17 mouse cellular contexts compared by ENCODE assay signal in genomic region chr9:121807947-121808346, GRCm38 (mm10). TPM values are rescaled to one million over a fixed set of nuclear protein-coding genes. Genes with fewer than 3 reads are reported as not detected.
DNase-seq lines count a peak whose midpoint lies in the region; ATAC-seq lines count a peak whose summit lies in the region.
"Had no signal": no experiment of that assay in that cellular context is flagged by ENCODE, and none has a peak within 500 bp of the region (broad histone marks: within the 10 kb centered on the region; RNA-seq: fewer than 3 reads in every experiment).

No protein-coding gene starts in this region.

- H3K27ac ChIP-seq in forebrain, embryonic 10.5 days: 0 out of 2 replicates have a peak overlapping the region, but pooled peaks have one; percentile 63
- no peak overlapping the region for H3K27ac ChIP-seq in forebrain, embryonic 11.5 days (ENCODE audit: low read depth, low read length)
- H3K27ac ChIP-seq in embryonic facial prominence, embryonic 13.5 days: no peak overlapping the region
- H3K27ac ChIP-seq: forebrain, embryonic 15.5 days; intestine, embryonic 15.5 days; limb, embryonic 12.5 days had no signal

- no peak overlapping the region for H3K4me2 ChIP-seq in forebrain, embryonic 11.5 days (ENCODE audit: low read depth, low read length, severe bottlenecking)
- H3K4me2 ChIP-seq in embryonic facial prominence, embryonic 13.5 days: no peak overlapping the region
- H3K4me2 ChIP-seq: forebrain, embryonic 15.5 days; intestine, embryonic 15.5 days; limb, embryonic 12.5 days; midbrain, embryonic 12.5 days had no signal

- H3K27me3 ChIP-seq in forebrain, embryonic 10.5 days (ENCODE audit: poor library complexity, severe bottlenecking): no peaks in the 10 kb centered on the region
- H3K27me3 ChIP-seq in forebrain, embryonic 11.5 days (ENCODE audit: control insufficient read depth, insufficient read depth, low read length): no peaks in the 10 kb centered on the region
- H3K27me3 ChIP-seq in embryonic facial prominence, embryonic 13.5 days: no peaks in the 10 kb centered on the region
- H3K27me3 ChIP-seq: forebrain, embryonic 15.5 days; intestine, embryonic 15.5 days; limb, embryonic 12.5 days; midbrain, embryonic 12.5 days; Patski had no signal

- no peak overlapping the region for H3K9ac ChIP-seq in forebrain, embryonic 11.5 days (ENCODE audit: low read length)
- peak overlapping the region; percentile 52; the same call in 1 of the 2 replicates for H3K9ac ChIP-seq in embryonic facial prominence, embryonic 13.5 days
- H3K9ac ChIP-seq: forebrain, embryonic 15.5 days; intestine, embryonic 15.5 days; limb, embryonic 12.5 days; midbrain, embryonic 12.5 days had no signal

- peaks cover 45% of the 10 kb centered on the region for H3K4me1 ChIP-seq in forebrain, embryonic 10.5 days
- H3K4me1 ChIP-seq in forebrain, embryonic 11.5 days (replicated peaks; ENCODE audit: control insufficient read depth, insufficient read depth, low read length): peaks cover 13% of the 10 kb centered on the region
- peaks cover 20% of the 10 kb centered on the region for H3K4me1 ChIP-seq in embryonic facial prominence, embryonic 13.5 days
- H3K4me1 ChIP-seq: intestine, embryonic 15.5 days had no signal

- no peaks in the 10 kb centered on the region for H3K36me3 ChIP-seq in forebrain, embryonic 10.5 days (replicated peaks)
- no peaks in the 10 kb centered on the region for H3K36me3 ChIP-seq in forebrain, embryonic 11.5 days (ENCODE audit: control insufficient read depth, insufficient read depth, low read length)
- no peaks in the 10 kb centered on the region for H3K36me3 ChIP-seq in embryonic facial prominence, embryonic 13.5 days
- H3K36me3 ChIP-seq: forebrain, embryonic 15.5 days; intestine, embryonic 15.5 days; limb, embryonic 12.5 days; midbrain, embryonic 12.5 days had no signal

- H3K4me3 ChIP-seq in forebrain, embryonic 10.5 days: no peak overlapping the region
- H3K4me3 ChIP-seq in forebrain, embryonic 11.5 days (ENCODE audit: low read depth, low read length): no peak overlapping the region
- H3K4me3 ChIP-seq in embryonic facial prominence, embryonic 13.5 days: no peak overlapping the region
- H3K4me3 ChIP-seq: forebrain, embryonic 15.5 days; intestine, embryonic 15.5 days; limb, embryonic 12.5 days; midbrain, embryonic 12.5 days had no signal

- WGBS in forebrain, embryonic 10.5 days: 77% methylated on average over 7 of the region's 7 CpGs
- 66% methylated on average over 7 of the region's 7 CpGs for WGBS in forebrain, embryonic 11.5 days
- WGBS in embryonic facial prominence, embryonic 13.5 days: 55% methylated on average over 7 of the region's 7 CpGs

- no peak for ATAC-seq in forebrain, embryonic 11.5 days (replicated peaks; ENCODE audit: low FRiP score)
- no peak for ATAC-seq in embryonic facial prominence, embryonic 13.5 days (ENCODE audit: insufficient number of reproducible peaks, insufficient read depth, low FRiP score, low TSS enrichment, low read depth)
- ATAC-seq: forebrain, embryonic 15.5 days; Patski had no signal

- no peaks in the 10 kb centered on the region for H3K9me3 ChIP-seq in forebrain, embryonic 10.5 days
- H3K9me3 ChIP-seq in forebrain, embryonic 11.5 days (ENCODE audit: control insufficient read depth, low read length): no peaks in the 10 kb centered on the region
- no peaks in the 10 kb centered on the region for H3K9me3 ChIP-seq in embryonic facial prominence, embryonic 13.5 days
- H3K9me3 ChIP-seq: forebrain, embryonic 15.5 days; intestine, embryonic 15.5 days; limb, embryonic 12.5 days; midbrain, embryonic 12.5 days had no signal

- no peak for DNase-seq in forebrain, embryonic 10.5 days (ENCODE audit: extremely low spot score, low spot score)
- no peak for DNase-seq in forebrain, embryonic 11.5 days (ENCODE audit: low spot score)
- DNase-seq in layer of hippocampus, postnatal 14 days (ENCODE audit: low spot score in 2 of 2): peak; percentile 49 to 53
- no peak for DNase-seq in layer of hippocampus, adult 9-10 months (ENCODE audit: low spot score)
- peak; percentile 51 for DNase-seq in cerebellum, adult 9-11 months
- no peak for DNase-seq in urinary bladder, postnatal 14 days (ENCODE audit: low spot score)
- DNase-seq in urinary bladder, postnatal 36 days (ENCODE audit: low spot score in 2 of 2): no peak
- DNase-seq: B cell, adult 2 months; heart, postnatal 14 days; right cerebral cortex, postnatal 4 days had no signal

RNA-seq across cellular contexts. Expression of gene Hhatl, which starts 15.6 kb away (rescaled TPM):
- polyA plus RNA-seq in forebrain, embryonic 10.5 days (2016; fragmentation: Nextera tagmentation; extraction: Ambion mirVana): not detected in 2 replicates
- 0.11 TPM in 1 of 2 replicates, not detected in the other for polyA plus RNA-seq in forebrain, embryonic 11.5 days (2014; fragmentation: Nextera tagmentation; extraction: Ambion mirVana)
- 1 to 10 TPM; 7.5 to 8.3 TPM for total RNA-seq in layer of hippocampus, postnatal 14 days (2021)
- polyA plus RNA-seq in embryonic facial prominence, embryonic 13.5 days (2015; fragmentation: Nextera tagmentation; extraction: Ambion mirVana): 0.20 TPM in 1 of 2 replicates, not detected in the other
- polyA plus RNA-seq: midbrain, embryonic 12.5 days; Patski had no signal

RNA-seq across cellular contexts. Expression of gene Klhl40, which starts 30.5 kb away (rescaled TPM):
- polyA plus RNA-seq in forebrain, embryonic 10.5 days (2016; fragmentation: Nextera tagmentation; extraction: Ambion mirVana): 0.12 TPM in 1 of 2 replicates, not detected in the other
- polyA plus RNA-seq in forebrain, embryonic 11.5 days (2014; fragmentation: Nextera tagmentation; extraction: Ambion mirVana): 0.08 and 0.11 TPM in 2 replicates
- total RNA-seq in layer of hippocampus, postnatal 14 days (2021): 1 to 10 TPM; 3.2 to 4.3 TPM
- 1.1 and 1.2 TPM in 2 replicates for polyA plus RNA-seq in embryonic facial prominence, embryonic 13.5 days (2015; fragmentation: Nextera tagmentation; extraction: Ambion mirVana)
- polyA plus RNA-seq: Patski had no signal

RNA-seq across cellular contexts. Expression of gene Ccdc13, which starts 31.3 kb away (rescaled TPM):
- 2.6 and 2.7 TPM in 2 replicates for polyA plus RNA-seq in forebrain, embryonic 10.5 days (2016; fragmentation: Nextera tagmentation; extraction: Ambion mirVana)
- 2.6 and 2.7 TPM in 2 replicates for polyA plus RNA-seq in forebrain, embryonic 11.5 days (2014; fragmentation: Nextera tagmentation; extraction: Ambion mirVana)
- 1 to 10 TPM; 8.3 to 9.4 TPM for total RNA-seq in layer of hippocampus, postnatal 14 days (2021)
- polyA plus RNA-seq in embryonic facial prominence, embryonic 13.5 days (2015; fragmentation: Nextera tagmentation; extraction: Ambion mirVana): 0.85 and 1.0 TPM in 2 replicates
- polyA plus RNA-seq: liver, embryonic 16.5 days had no signal

RNA-seq across cellular contexts. Expression of gene Zfp651, which starts 48.8 kb away (rescaled TPM):
- polyA plus RNA-seq in forebrain, embryonic 10.5 days (2016; fragmentation: Nextera tagmentation; extraction: Ambion mirVana): 4.1 and 4.8 TPM in 2 replicates
- 9.4 and 12.0 TPM in 2 replicates for polyA plus RNA-seq in forebrain, embryonic 11.5 days (2014; fragmentation: Nextera tagmentation; extraction: Ambion mirVana)
- 100 to 1,000 TPM; 105 to 107 TPM for total RNA-seq in layer of hippocampus, postnatal 14 days (2021)
- polyA plus RNA-seq in embryonic facial prominence, embryonic 13.5 days (2015; fragmentation: Nextera tagmentation; extraction: Ambion mirVana): 14.0 and 16.5 TPM in 2 replicates

RNA-seq across cellular contexts. Expression of gene Higd1a, which starts 50.2 kb away (rescaled TPM):
- 229 and 238 TPM in 2 replicates for polyA plus RNA-seq in forebrain, embryonic 10.5 days (2016; fragmentation: Nextera tagmentation; extraction: Ambion mirVana)
- polyA plus RNA-seq in forebrain, embryonic 11.5 days (2014; fragmentation: Nextera tagmentation; extraction: Ambion mirVana): 170 and 184 TPM in 2 replicates
- 100 to 1,000 TPM in 1 of 2 experiments, 10 to 100 TPM in 1; 96.5 to 101 TPM for total RNA-seq in layer of hippocampus, postnatal 14 days (2021)
- polyA plus RNA-seq in embryonic facial prominence, embryonic 13.5 days (2015; fragmentation: Nextera tagmentation; extraction: Ambion mirVana): 162 and 168 TPM in 2 replicates

Comparison
In these comparisons a context has a peak if more than half of its experiments do, and no peak if none do; other contexts are left out.
1. DNase-seq: peak in layer of hippocampus, postnatal 14 days (2 of 2) and cerebellum, adult 9-11 months (single experiment); none in forebrain, embryonic 10.5 days (single experiment), forebrain, embryonic 11.5 days (single experiment), layer of hippocampus, adult 9-10 months (single experiment), urinary bladder, postnatal 14 days (single experiment) and urinary bladder, postnatal 36 days (0 of 2).